Mouse (Mus musculus): ENCODE results near the gene Slc4a11. TPM values are rescaled to one million over a fixed set of nuclear protein-coding genes. Genes with fewer than 3 reads are reported as not detected.

The Slc4a11 gene
- 0.23 and 0.49 TPM in 2 replicates for polyA plus RNA-seq (2015; fragmentation: Nextera tagmentation; extraction: Ambion mirVana)

- DNase-seq (ENCODE audit: low spot score): peak; percentile 57
Measured at GRCm38 (mm10) chr2:130697153-130697810, at the start of gene Slc4a11. Gene Slc4a11 (minus strand): TSS chr2:130697519.

GRCm38 (mm10) chr2:130743576-130743975, 46.3 kb upstream of the Slc4a11 start:
- DNase-seq (ENCODE audit: low spot score): no peak

GRCm38 (mm10) chr2:130740096-130740495, 42.8 kb upstream of the Slc4a11 start:
- no peak for DNase-seq (ENCODE audit: low spot score)

- no peak for DNase-seq (ENCODE audit: low spot score)
Measured at GRCm38 (mm10) chr2:130738019-130738418, 40.7 kb upstream of the Slc4a11 start.

- DNase-seq (ENCODE audit: low spot score): no peak
Measured at GRCm38 (mm10) chr2:130735281-130735680, 38.0 kb upstream of the Slc4a11 start.

- DNase-seq (ENCODE audit: low spot score): no peak
Measured at GRCm38 (mm10) chr2:130733444-130733843, 36.1 kb upstream of the Slc4a11 start.

- no peak for DNase-seq (ENCODE audit: low spot score)
Measured at GRCm38 (mm10) chr2:130731855-130732254, 34.5 kb upstream of the Slc4a11 start.

- no peak for DNase-seq (ENCODE audit: low spot score)
Measured at GRCm38 (mm10) chr2:130730746-130731145, 33.4 kb upstream of the Slc4a11 start.

- no peak for DNase-seq (ENCODE audit: low spot score)
Measured at GRCm38 (mm10) chr2:130728906-130729585, 31.7 kb upstream of the Slc4a11 start.

GRCm38 (mm10) chr2:130727752-130728151, 30.4 kb upstream of the Slc4a11 start:
- no peak for DNase-seq (ENCODE audit: low spot score)

GRCm38 (mm10) chr2:130724369-130724768, 27.1 kb upstream of the Slc4a11 start:
- DNase-seq (ENCODE audit: low spot score): no peak

- DNase-seq (ENCODE audit: low spot score): no peak
Measured at GRCm38 (mm10) chr2:130717951-130718350, 20.6 kb upstream of the Slc4a11 start.

GRCm38 (mm10) chr2:130707057-130707456, 9.7 kb upstream of the Slc4a11 start:
- no peak for DNase-seq (ENCODE audit: low spot score)

GRCm38 (mm10) chr2:130706602-130707001, 9.3 kb upstream of the Slc4a11 start:
- DNase-seq (ENCODE audit: low spot score): no peak

GRCm38 (mm10) chr2:130705178-130705577, 7.9 kb upstream of the Slc4a11 start:
- DNase-seq (ENCODE audit: low spot score): no peak

- DNase-seq (ENCODE audit: low spot score): no peak
Measured at GRCm38 (mm10) chr2:130704040-130705001, 7.0 kb upstream of the Slc4a11 start.

- DNase-seq (ENCODE audit: low spot score): no peak
Measured at GRCm38 (mm10) chr2:130697821-130698266, 525 bp upstream of the Slc4a11 start.

- peak; percentile 41 for DNase-seq (ENCODE audit: low spot score)
Measured at GRCm38 (mm10) chr2:130696700-130697152, 593 bp downstream of the Slc4a11 start.

- DNase-seq (ENCODE audit: low spot score): no peak
Measured at GRCm38 (mm10) chr2:130693563-130693962, 3.8 kb downstream of the Slc4a11 start.

- DNase-seq (ENCODE audit: low spot score): no peak
Measured at GRCm38 (mm10) chr2:130689011-130689410, 8.3 kb downstream of the Slc4a11 start.

- no peak for DNase-seq (ENCODE audit: low spot score)
Measured at GRCm38 (mm10) chr2:130685426-130685825, 11.9 kb downstream of the Slc4a11 start.

Data from thymus, postnatal 0 days (tissue).